Mouse (Mus musculus) thymus, adult 2 months (tissue): Measurements from ENCODE around the gene Slc16a5. TPM values are rescaled to one million over a fixed set of nuclear protein-coding genes. Genes with fewer than 3 reads are reported as not detected.
A peak's percentile ranks its signal among the peaks of the same experiment; 100 is the strongest.
"Not testable (repeated sequence)": the region's sequence is repeated elsewhere in the genome, so short reads cannot be mapped to it uniquely, and the experiment has no call there.

Source experiments
- DNase-seq: peaks from one replicate; pipeline ENCODE4 v3.0.0; 2021
- H3K27ac ChIP-seq: fragments of 200-500 bp; 2 replicates; pipeline ENCODE4 v1.5.1; 2012; ENCODE audit warnings: low read length, control low read depth; ENCODE audit not compliant: control insufficient read depth, insufficient read depth
- H3K27me3 ChIP-seq: fragments of 200-500 bp; 2 replicates; pipeline ENCODE4 v1.6.1; 2012; ENCODE audit warnings: mild to moderate bottlenecking, low read length, moderate library complexity, mixed read lengths; ENCODE audit not compliant: control insufficient read depth, insufficient read depth
- H3K36me3 ChIP-seq: fragments of 200-500 bp; 2 replicates; pipeline ENCODE4 v1.6.1; 2012; ENCODE audit warnings: mild to moderate bottlenecking, low read length, moderate library complexity; ENCODE audit not compliant: control insufficient read depth, insufficient read depth
- H3K4me1 ChIP-seq: fragments of 200-500 bp; replicated peaks from 2 replicates; pipeline ENCODE4 v1.6.1; 2012; ENCODE audit warnings: low read length; ENCODE audit not compliant: control insufficient read depth, insufficient read depth
- H3K4me3 ChIP-seq: fragments of 200-500 bp; 2 replicates; pipeline ENCODE4 v1.5.1; 2012; ENCODE audit warnings: mild to moderate bottlenecking, low read length, control low read depth, moderate library complexity; ENCODE audit not compliant: control insufficient read depth, insufficient read depth
- CTCF ChIP-seq: fragments of 200-500 bp; IDR thresholded peaks from 2 replicates; pipeline ENCODE4 v1.5.1; 2012; ENCODE audit warnings: mild to moderate bottlenecking, control low read depth, low read length, moderate library complexity, borderline replicate concordance; ENCODE audit not compliant: control insufficient read depth, poor library complexity, insufficient read depth; ENCODE audit errors: extremely low read depth
- POLR2A ChIP-seq: fragments of 200-500 bp; IDR thresholded peaks from 2 replicates; pipeline ENCODE4 v1.6.1; 2012; ENCODE audit warnings: mild to moderate bottlenecking, low read length, control low read depth, moderate library complexity; ENCODE audit not compliant: control insufficient read depth, poor library complexity, insufficient read depth; ENCODE audit errors: extremely low read depth
- WGBS: fragments of 180-500 bp; shearing (Covaris S2); methylation state at CpG from one replicate; pipeline ENCODE4 v1.1.7; 2018; 5-methylcytosine and 5-hydroxymethylcytosine counted together
- polyA plus RNA-seq: library from polyadenylated mRNA; depleted of rRNA; stranded (reverse); fragments of >200 nt; gene quantifications from 2 replicates; pipeline ENCODE4 v1.2.3, GENCODE M21; 2012

Slc16a5 gene
- polyA plus RNA-seq, 1 experiment: 456 TPM

- under 1% methylated on average over 28 of the region's 28 CpGs for WGBS
- no peak for DNase-seq
- peak overlapping the region; percentile 84 for H3K27ac ChIP-seq
- H3K4me3 ChIP-seq: peak overlapping the region; percentile 86
- H3K36me3 ChIP-seq: peaks cover 19% of the 10 kb centered on the region; the same call in 1 of the 2 replicates
- no peaks in the 10 kb centered on the region for H3K27me3 ChIP-seq
- TF ChIP-seq POLR2A (peak; percentile 35; the same call in 1 of the 2 replicates), CTCF (0 out of 2 replicates have a peak, but pooled peaks have one; percentile 35)
- H3K4me1 ChIP-seq: peaks cover 43% of the 10 kb centered on the region
These were observed 13.5 kb downstream of the Slc16a5 start for GRCm38 (mm10) chr11:115475758-115476237.

- WGBS: 65% methylated on average over 4 of the region's 4 CpGs
- H3K4me3 ChIP-seq: peak overlapping the region; percentile 86
- not testable (repeated sequence) for DNase-seq, H3K27me3 ChIP-seq
- peaks cover 19% of the 10 kb centered on the region; the same call in 1 of the 2 replicates for H3K36me3 ChIP-seq
- peak overlapping the region; percentile 59 for H3K27ac ChIP-seq
- H3K4me1 ChIP-seq: peaks cover 47% of the 10 kb centered on the region
These were observed 14.4 kb downstream of the Slc16a5 start for GRCm38 (mm10) chr11:115476630-115477029.

GRCm38 (mm10) chr11:115477388-115477787 is 15.1 kb downstream of the Slc16a5 start:
- peak overlapping the region; percentile 27; the same call in 1 of the 2 replicates for H3K4me3 ChIP-seq
- H3K36me3 ChIP-seq: peaks cover 17% of the 10 kb centered on the region; the same call in 1 of the 2 replicates
- peak overlapping the region; percentile 59 for H3K27ac ChIP-seq
- 40% methylated on average over 7 of the region's 7 CpGs for WGBS
- H3K4me1 ChIP-seq: peaks cover 53% of the 10 kb centered on the region
- not testable (repeated sequence) for DNase-seq, H3K27me3 ChIP-seq

- H3K27ac ChIP-seq: peak overlapping the region; percentile 22; the same call in 1 of the 2 replicates
- H3K36me3 ChIP-seq: peaks cover 6% of the 10 kb centered on the region; the same call in 1 of the 2 replicates
- H3K27me3 ChIP-seq: no peaks in the 10 kb centered on the region
- 69% methylated on average over 9 of the region's 9 CpGs for WGBS
- peak overlapping the region; percentile 37 for H3K4me3 ChIP-seq
- peaks cover 45% of the 10 kb centered on the region for H3K4me1 ChIP-seq
- no peak for DNase-seq
- no peak for TF ChIP-seq CTCF
These were observed 16.1 kb downstream of the Slc16a5 start for GRCm38 (mm10) chr11:115478296-115478938.

- Histone ChIP-seq H3K4me1 (peaks cover 27% of the 10 kb centered on the region), H3K27me3 (no peaks in the 10 kb centered on the region), H3K27ac (peak overlapping the region; percentile 62), H3K36me3 (peaks cover 19% of the 10 kb centered on the region), H3K4me3 (no peak overlapping the region)
- TF ChIP-seq CTCF: no peak
- WGBS: 44% methylated on average over 6 of the region's 6 CpGs
- peak; percentile 55 for DNase-seq
These were observed 19.4 kb downstream of the Slc16a5 start for GRCm38 (mm10) chr11:115481553-115482259.

GRCm38 (mm10) chr11:115483278-115483677 is 21.0 kb downstream of the Slc16a5 start:
- no peak for DNase-seq
- 90% methylated on average over 11 of the region's 11 CpGs for WGBS
- Histone ChIP-seq H3K36me3 (peaks cover 19% of the 10 kb centered on the region), H3K27ac (no peak overlapping the region), H3K4me1 (peaks cover 20% of the 10 kb centered on the region), H3K27me3 (no peaks in the 10 kb centered on the region), H3K4me3 (no peak overlapping the region)
- TF ChIP-seq POLR2A: no peak
- TF ChIP-seq CTCF: no peak

- H3K27me3 ChIP-seq: no peaks in the 10 kb centered on the region
- DNase-seq: peak; percentile 81
- peaks cover 16% of the 10 kb centered on the region for H3K4me1 ChIP-seq
- H3K36me3 ChIP-seq: peaks cover 21% of the 10 kb centered on the region
- no peak for TF ChIP-seq CTCF
- no peak for TF ChIP-seq POLR2A
- no peak overlapping the region for H3K4me3 ChIP-seq
- H3K27ac ChIP-seq: no peak overlapping the region
- WGBS: 24% methylated on average over 6 of the region's 6 CpGs
These were observed 21.5 kb downstream of the Slc16a5 start for GRCm38 (mm10) chr11:115483726-115484125.
